Mouse (Mus musculus): Measurements from ENCODE around the gene Cplx3. TPM values are rescaled to one million over a fixed set of nuclear protein-coding genes. Genes with fewer than 3 reads are reported as not detected.

Cplx3 gene
- polyA plus RNA-seq, 1 experiment from 2014 or later, result 0.09 TPM

DNA sequence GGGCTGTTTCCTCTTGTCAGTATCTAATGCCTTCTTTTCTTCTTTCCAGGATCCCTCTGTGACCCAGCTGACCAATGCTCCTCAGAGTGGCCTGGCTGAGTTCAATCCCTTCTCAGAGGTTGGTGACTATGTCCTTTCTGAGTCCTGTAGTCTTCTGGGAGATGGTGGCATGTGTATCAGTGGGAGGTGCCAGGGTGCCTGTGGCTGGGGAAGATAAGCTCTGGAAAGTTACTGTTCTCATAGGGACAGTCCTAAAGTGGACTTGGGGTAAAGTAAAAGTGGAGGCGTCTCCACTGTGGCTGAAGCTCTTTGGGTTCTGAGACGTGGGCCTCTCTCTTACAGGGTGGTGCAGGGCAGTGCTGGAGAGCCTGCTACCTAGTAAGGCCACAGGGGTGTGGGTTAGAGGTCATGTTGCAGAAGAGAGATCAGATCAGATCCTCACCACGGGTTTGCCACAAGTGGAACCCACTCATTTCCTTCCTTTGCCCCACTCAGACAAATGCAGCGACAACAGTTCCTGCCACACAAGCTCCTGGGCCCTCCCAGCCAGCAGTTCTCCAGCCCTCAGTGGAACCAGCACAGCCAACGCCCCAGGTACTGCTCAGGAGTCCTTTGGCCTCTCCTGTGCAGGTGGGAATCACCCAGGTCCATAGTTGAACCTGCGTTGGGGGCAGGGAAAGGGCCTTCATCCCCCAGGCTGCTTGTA lies 28.8 kb downstream of the Cplx3 start:
- DNase-seq (ENCODE audit: low spot score), result no peak
- ATAC-seq (ENCODE audit: low FRiP score), result no peak
- peaks cover 5% of the 10 kb centered on the region; the same call in 1 of the 2 replicates for H3K36me3 ChIP-seq (ENCODE audit: control insufficient read depth, insufficient read depth, low read length)
- H3K27me3 ChIP-seq (ENCODE audit: control insufficient read depth, insufficient read depth, low read length), result no peaks in the 10 kb centered on the region
- 87% methylated on average over 6 of the region's 6 CpGs for WGBS
- no peak overlapping the region for H3K9ac ChIP-seq (ENCODE audit: low read depth, low read length)
- no peak overlapping the region for H3K4me3 ChIP-seq (ENCODE audit: low read depth, low read length)
- H3K27ac ChIP-seq (ENCODE audit: low read depth, low read length), result no peak overlapping the region
- no peaks in the 10 kb centered on the region for H3K9me3 ChIP-seq (ENCODE audit: control insufficient read depth, low read length)
- H3K4me2 ChIP-seq (replicated peaks; ENCODE audit: low read depth, low read length), result no peak overlapping the region
- no peaks in the 10 kb centered on the region for H3K4me1 ChIP-seq (replicated peaks; ENCODE audit: control insufficient read depth, insufficient read depth, low read length)

DNA sequence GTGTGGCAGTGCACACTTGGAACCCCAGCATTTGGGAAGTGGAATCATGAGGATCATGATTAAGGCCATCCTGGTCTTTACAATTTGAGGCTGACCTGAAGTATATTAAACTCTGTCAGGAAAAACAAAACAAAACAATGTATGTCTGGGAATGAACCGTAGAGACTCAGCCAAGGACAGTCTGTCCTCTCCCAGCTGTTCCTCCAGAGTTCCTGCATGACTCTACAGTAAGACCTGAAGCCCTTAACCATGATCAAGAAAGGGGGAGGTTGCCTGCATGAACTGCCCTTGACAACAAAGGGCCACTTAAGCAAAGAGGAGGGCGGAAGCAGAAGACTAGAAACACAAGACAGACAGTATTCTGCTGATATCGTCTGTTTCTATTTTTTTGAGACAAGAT lies 30.5 kb downstream of the Cplx3 start:
- ATAC-seq (ENCODE audit: low FRiP score) (no peak), DNase-seq (ENCODE audit: low spot score) (no peak)
- Histone ChIP-seq H3K27me3 (ENCODE audit: control insufficient read depth, insufficient read depth, low read length) (no peaks in the 10 kb centered on the region), H3K9me3 (ENCODE audit: control insufficient read depth, low read length) (no peaks in the 10 kb centered on the region), H3K9ac (ENCODE audit: low read depth, low read length) (no peak overlapping the region), H3K4me1 (replicated peaks; ENCODE audit: control insufficient read depth, insufficient read depth, low read length) (no peaks in the 10 kb centered on the region), H3K36me3 (ENCODE audit: control insufficient read depth, insufficient read depth, low read length) (peaks cover 5% of the 10 kb centered on the region; the same call in 1 of the 2 replicates), H3K4me3 (ENCODE audit: low read depth, low read length) (no peak overlapping the region), H3K27ac (ENCODE audit: low read depth, low read length) (no peak overlapping the region), H3K4me2 (replicated peaks; ENCODE audit: low read depth, low read length) (no peak overlapping the region)
- WGBS, result 87% methylated on average over 3 of the region's 3 CpGs

DNA sequence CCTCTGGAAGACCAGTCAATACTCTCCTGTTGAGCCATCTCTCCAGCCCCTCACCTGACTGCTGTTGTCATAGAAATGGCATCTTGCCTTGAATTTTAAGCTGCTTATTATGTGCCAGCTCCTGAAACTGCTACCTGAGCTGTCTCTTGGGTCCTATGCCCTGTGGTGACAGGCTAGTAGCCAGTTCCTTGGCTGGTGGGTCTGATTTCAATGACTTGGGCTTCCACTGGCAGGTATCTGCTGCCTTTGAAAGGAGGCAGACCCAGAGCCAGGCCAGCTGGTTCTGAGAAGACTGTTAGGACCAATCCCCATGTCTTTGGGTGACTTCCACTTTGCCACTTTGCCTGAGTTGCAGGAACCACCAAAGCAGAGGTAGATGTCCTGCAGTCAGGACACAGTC lies 31.7 kb downstream of the Cplx3 start:
- Histone ChIP-seq H3K4me1 (replicated peaks; ENCODE audit: control insufficient read depth, insufficient read depth, low read length) (no peaks in the 10 kb centered on the region), H3K4me3 (ENCODE audit: low read depth, low read length) (no peak overlapping the region), H3K27me3 (ENCODE audit: control insufficient read depth, insufficient read depth, low read length) (no peaks in the 10 kb centered on the region), H3K36me3 (ENCODE audit: control insufficient read depth, insufficient read depth, low read length) (peaks cover 2% of the 10 kb centered on the region; the same call in 1 of the 2 replicates), H3K27ac (ENCODE audit: low read depth, low read length) (no peak overlapping the region), H3K9ac (ENCODE audit: low read depth, low read length) (no peak overlapping the region), H3K4me2 (replicated peaks; ENCODE audit: low read depth, low read length) (no peak overlapping the region), H3K9me3 (ENCODE audit: control insufficient read depth, low read length) (no peaks in the 10 kb centered on the region)
- DNase-seq (ENCODE audit: low spot score) (no peak), ATAC-seq (ENCODE audit: low FRiP score) (no peak)

DNA sequence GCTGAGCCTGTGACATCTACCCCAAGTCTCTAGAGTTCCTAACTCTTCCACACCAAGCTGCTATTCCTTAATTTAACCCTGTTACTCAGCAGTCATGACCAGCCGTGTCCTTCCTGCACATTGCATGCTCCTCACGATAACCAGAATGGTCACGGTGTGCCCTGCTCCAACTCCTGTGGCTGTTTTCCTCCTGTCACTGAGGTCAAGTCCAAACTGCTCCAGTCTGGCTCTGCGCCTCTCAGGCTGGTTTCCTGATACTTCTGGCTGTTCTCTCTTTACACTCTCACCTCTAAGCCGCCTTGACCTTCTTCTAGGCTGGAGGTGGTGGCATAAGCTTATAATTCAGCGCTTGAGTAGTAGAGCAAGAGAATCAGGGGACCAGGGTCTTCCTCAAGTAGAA lies 37.6 kb downstream of the Cplx3 start:
- WGBS, result 89% methylated on average over 6 of the region's 6 CpGs
- no peaks in the 10 kb centered on the region for H3K27me3 ChIP-seq (ENCODE audit: control insufficient read depth, insufficient read depth, low read length)
- ATAC-seq (ENCODE audit: low FRiP score) (no peak), DNase-seq (ENCODE audit: low spot score) (no peak)
- H3K27ac ChIP-seq (ENCODE audit: low read depth, low read length), result no peak overlapping the region
- no peak overlapping the region for H3K4me2 ChIP-seq (replicated peaks; ENCODE audit: low read depth, low read length)
- H3K9me3 ChIP-seq (ENCODE audit: control insufficient read depth, low read length), result no peaks in the 10 kb centered on the region
- no peak overlapping the region for H3K9ac ChIP-seq (ENCODE audit: low read depth, low read length)
- no peak overlapping the region for H3K4me3 ChIP-seq (ENCODE audit: low read depth, low read length)
- no peaks in the 10 kb centered on the region for H3K4me1 ChIP-seq (replicated peaks; ENCODE audit: control insufficient read depth, insufficient read depth, low read length)
- 0 out of 2 replicates have a peak, but pooled peaks cover 4% of the 10 kb centered on the region for H3K36me3 ChIP-seq (ENCODE audit: control insufficient read depth, insufficient read depth, low read length)

DNA sequence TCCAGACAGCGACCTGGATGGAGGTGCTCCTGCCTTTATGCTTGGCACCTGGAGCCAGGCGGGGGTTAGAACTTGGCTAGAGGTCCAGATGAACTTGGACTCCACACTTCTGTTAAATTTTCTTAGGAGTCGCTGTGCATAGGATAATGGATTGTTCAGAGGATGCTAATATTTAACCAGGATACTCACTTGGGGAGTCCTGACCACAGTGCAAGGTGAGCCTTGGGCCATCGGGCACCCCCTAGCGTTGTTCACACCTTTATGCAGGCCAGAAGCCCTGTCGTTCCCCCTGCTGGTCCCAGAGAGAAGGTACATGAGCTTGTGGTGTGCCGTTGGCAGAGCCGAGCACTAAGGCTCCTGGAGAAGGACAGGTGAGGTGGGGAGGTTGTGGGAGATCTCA lies 39.2 kb downstream of the Cplx3 start:
- H3K4me3 ChIP-seq (ENCODE audit: low read depth, low read length), result no peak overlapping the region
- 62% methylated on average over 8 of the region's 8 CpGs for WGBS
- ATAC-seq (ENCODE audit: low FRiP score), result no peak
- 0 out of 2 replicates have a peak, but pooled peaks cover 4% of the 10 kb centered on the region for H3K36me3 ChIP-seq (ENCODE audit: control insufficient read depth, insufficient read depth, low read length)
- no peaks in the 10 kb centered on the region for H3K27me3 ChIP-seq (ENCODE audit: control insufficient read depth, insufficient read depth, low read length)
- H3K27ac ChIP-seq (ENCODE audit: low read depth, low read length), result no peak overlapping the region
- no peaks in the 10 kb centered on the region for H3K9me3 ChIP-seq (ENCODE audit: control insufficient read depth, low read length)
- no peak for DNase-seq (ENCODE audit: low spot score)
- H3K4me2 ChIP-seq (replicated peaks; ENCODE audit: low read depth, low read length), result no peak overlapping the region
- no peak overlapping the region for H3K9ac ChIP-seq (ENCODE audit: low read depth, low read length)
- H3K4me1 ChIP-seq (replicated peaks; ENCODE audit: control insufficient read depth, insufficient read depth, low read length), result no peaks in the 10 kb centered on the region

DNA sequence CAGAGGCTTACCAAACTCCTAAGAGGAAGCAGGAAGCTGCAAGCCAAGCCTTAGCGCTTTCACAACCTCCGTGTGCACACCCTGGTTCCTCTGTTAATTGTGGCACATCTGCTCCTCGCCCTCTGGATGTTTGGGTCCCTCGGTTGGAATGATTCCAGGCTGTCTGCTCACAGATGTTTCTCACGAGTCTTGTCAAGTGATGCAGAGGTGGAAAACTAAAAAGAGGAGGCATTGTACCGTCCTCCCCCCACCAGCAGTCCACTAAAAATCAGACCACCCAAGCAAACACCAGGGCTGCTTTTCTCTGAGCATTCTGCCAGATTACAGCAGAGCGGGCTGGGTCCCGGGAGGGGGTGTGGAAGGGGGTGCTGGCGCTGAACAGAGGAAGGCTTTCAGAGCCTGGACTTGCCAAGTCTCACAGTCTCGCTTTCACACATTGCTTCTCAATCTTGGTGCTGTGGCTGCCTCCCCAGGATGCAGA lies 40.3 kb downstream of the Cplx3 start:
- Histone ChIP-seq H3K4me3 (ENCODE audit: low read depth, low read length) (no peak overlapping the region), H3K27me3 (ENCODE audit: control insufficient read depth, insufficient read depth, low read length) (no peaks in the 10 kb centered on the region), H3K36me3 (ENCODE audit: control insufficient read depth, insufficient read depth, low read length) (0 out of 2 replicates have a peak, but pooled peaks cover 4% of the 10 kb centered on the region), H3K4me1 (replicated peaks; ENCODE audit: control insufficient read depth, insufficient read depth, low read length) (peaks cover 5% of the 10 kb centered on the region; the same call in 1 of the 2 replicates), H3K27ac (ENCODE audit: low read depth, low read length) (no peak overlapping the region), H3K9ac (ENCODE audit: low read depth, low read length) (no peak overlapping the region), H3K4me2 (replicated peaks; ENCODE audit: low read depth, low read length) (no peak overlapping the region), H3K9me3 (ENCODE audit: control insufficient read depth, low read length) (no peaks in the 10 kb centered on the region)
- WGBS, result 64% methylated on average over 10 of the region's 10 CpGs
- ATAC-seq (ENCODE audit: low FRiP score) (no peak), DNase-seq (ENCODE audit: low spot score) (no peak)

DNA sequence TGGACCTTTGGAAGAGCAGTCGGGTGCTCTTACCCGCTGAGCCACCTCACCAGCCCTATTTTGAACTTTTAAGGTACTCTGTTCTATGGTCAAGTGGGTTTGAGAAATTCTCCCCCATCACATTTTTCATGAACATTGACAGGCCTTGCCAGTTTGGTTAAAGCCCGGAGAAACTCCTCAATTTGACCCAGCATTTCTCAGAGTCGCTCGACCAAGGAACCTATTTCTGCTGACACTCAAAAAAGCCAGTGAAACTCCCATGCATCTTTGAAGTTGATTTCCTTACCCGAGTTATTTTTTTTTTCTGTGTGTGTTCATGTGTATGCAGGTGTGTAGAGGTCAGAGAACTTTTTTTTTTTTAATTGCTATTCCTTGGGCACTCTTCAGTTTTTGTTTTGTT lies 41.5 kb downstream of the Cplx3 start:
- Histone ChIP-seq H3K36me3 (ENCODE audit: control insufficient read depth, insufficient read depth, low read length) (0 out of 2 replicates have a peak, but pooled peaks cover 4% of the 10 kb centered on the region), H3K27ac (ENCODE audit: low read depth, low read length) (no peak overlapping the region), H3K4me3 (ENCODE audit: low read depth, low read length) (no peak overlapping the region), H3K9me3 (ENCODE audit: control insufficient read depth, low read length) (no peaks in the 10 kb centered on the region), H3K4me2 (replicated peaks; ENCODE audit: low read depth, low read length) (no peak overlapping the region), H3K27me3 (ENCODE audit: control insufficient read depth, insufficient read depth, low read length) (no peaks in the 10 kb centered on the region), H3K9ac (ENCODE audit: low read depth, low read length) (no peak overlapping the region), H3K4me1 (replicated peaks; ENCODE audit: control insufficient read depth, insufficient read depth, low read length) (peaks cover 5% of the 10 kb centered on the region; the same call in 1 of the 2 replicates)
- WGBS, result 92% methylated on average over 6 of the region's 6 CpGs
- no peak for ATAC-seq (ENCODE audit: low FRiP score)
- no peak for DNase-seq (ENCODE audit: low spot score)

DNA sequence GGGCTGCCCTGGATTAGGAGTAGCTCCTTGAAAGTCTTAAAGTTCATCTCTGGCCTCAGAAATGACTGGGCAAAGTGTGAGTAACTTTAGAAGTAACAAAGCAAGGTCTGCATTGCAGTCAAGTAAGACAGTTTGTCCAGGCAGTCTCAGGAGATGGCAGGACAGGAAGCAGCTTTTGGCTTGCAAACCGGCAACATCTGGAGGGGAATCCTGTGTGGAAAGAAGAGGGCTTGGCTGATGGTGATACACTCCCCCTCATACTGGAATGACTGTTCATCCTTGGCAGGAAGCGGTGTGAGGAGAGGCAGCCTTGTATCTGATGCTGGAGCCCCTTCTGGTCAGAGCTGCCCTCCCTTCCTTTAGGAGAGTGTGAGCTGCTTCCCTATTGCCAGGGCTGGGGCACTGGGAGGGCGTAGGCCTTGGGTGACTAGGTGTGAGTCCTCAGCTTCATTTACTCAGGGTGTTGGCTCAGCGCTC lies 43.1 kb downstream of the Cplx3 start:
- Histone ChIP-seq H3K9me3 (ENCODE audit: control insufficient read depth, low read length) (no peaks in the 10 kb centered on the region), H3K4me3 (ENCODE audit: low read depth, low read length) (no peak overlapping the region), H3K4me2 (replicated peaks; ENCODE audit: low read depth, low read length) (no peak overlapping the region), H3K9ac (ENCODE audit: low read depth, low read length) (no peak overlapping the region), H3K36me3 (ENCODE audit: control insufficient read depth, insufficient read depth, low read length) (no peaks in the 10 kb centered on the region), H3K27me3 (ENCODE audit: control insufficient read depth, insufficient read depth, low read length) (no peaks in the 10 kb centered on the region), H3K4me1 (replicated peaks; ENCODE audit: control insufficient read depth, insufficient read depth, low read length) (peaks cover 5% of the 10 kb centered on the region; the same call in 1 of the 2 replicates), H3K27ac (ENCODE audit: low read depth, low read length) (no peak overlapping the region)
- ATAC-seq (ENCODE audit: low FRiP score) (no peak), DNase-seq (ENCODE audit: low spot score) (no peak)
- WGBS, result 76% methylated on average over 4 of the region's 4 CpGs

DNA sequence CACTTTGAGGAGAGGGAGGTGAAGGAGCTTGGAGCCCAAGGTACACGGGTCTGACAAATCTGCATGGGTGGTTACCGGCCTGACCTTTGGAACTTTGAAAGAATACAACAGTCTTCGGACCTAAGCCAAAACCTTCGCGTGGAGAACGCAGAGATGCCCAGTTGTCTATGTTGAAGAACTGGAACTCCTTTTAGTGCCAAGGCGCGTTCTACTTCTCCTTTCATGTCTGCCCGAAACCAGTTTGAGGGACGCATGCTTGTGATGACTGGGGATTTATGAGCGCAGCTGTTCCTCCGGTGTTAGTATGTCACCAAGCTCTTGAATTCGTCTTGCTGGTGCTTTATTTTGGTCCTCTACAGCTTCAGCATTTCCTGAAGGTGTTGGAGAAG lies 44.4 kb downstream of the Cplx3 start:
- WGBS, result 83% methylated on average over 13 of the region's 13 CpGs
- Histone ChIP-seq H3K4me3 (ENCODE audit: low read depth, low read length) (peak overlapping the region; percentile 70), H3K4me1 (replicated peaks; ENCODE audit: control insufficient read depth, insufficient read depth, low read length) (peaks cover 5% of the 10 kb centered on the region; the same call in 1 of the 2 replicates), H3K9ac (ENCODE audit: low read depth, low read length) (no peak overlapping the region; the same call in 1 of the 2 replicates), H3K27ac (ENCODE audit: low read depth, low read length) (no peak overlapping the region), H3K9me3 (ENCODE audit: control insufficient read depth, low read length) (no peaks in the 10 kb centered on the region), H3K4me2 (replicated peaks; ENCODE audit: low read depth, low read length) (peak overlapping the region; percentile 65), H3K36me3 (ENCODE audit: control insufficient read depth, insufficient read depth, low read length) (no peaks in the 10 kb centered on the region), H3K27me3 (ENCODE audit: control insufficient read depth, insufficient read depth, low read length) (no peaks in the 10 kb centered on the region)
- ATAC-seq (ENCODE audit: low FRiP score) (no peak), DNase-seq (ENCODE audit: low spot score) (no peak)

Data from hindbrain, embryonic 11.5 days (tissue).